Mouse (Mus musculus) C2C12 (cell line): Measurements from ENCODE around the gene Pax7. TPM values are rescaled to one million over a fixed set of nuclear protein-coding genes. Genes with fewer than 3 reads are reported as not detected.

ENCODE experiments used
- H3K27me3 ChIP-seq: one replicate; pipeline ENCODE4 v1.6.1; 2011; ENCODE audit not compliant: control insufficient read depth, insufficient read depth, insufficient read length
- H3K36me3 ChIP-seq: one replicate; pipeline ENCODE4 v1.6.1; 2011; ENCODE audit not compliant: control insufficient read depth, insufficient read depth
- H3K4me3 ChIP-seq: one replicate; pipeline ENCODE4 v1.5.1; 2011; ENCODE audit warnings: mild to moderate bottlenecking, control low read depth; ENCODE audit not compliant: poor library complexity, insufficient read depth, severe bottlenecking
- H3K79me2 ChIP-seq: one replicate; pipeline ENCODE4 v1.6.1; 2011; ENCODE audit not compliant: control insufficient read depth, insufficient read depth
- H3K79me3 ChIP-seq: one replicate; pipeline ENCODE4 v1.6.1; 2011; ENCODE audit warnings: low read depth, control low read depth
- H3ac ChIP-seq: one replicate; pipeline ENCODE3; 2011; ENCODE audit warnings: low read depth; ENCODE audit not compliant: control insufficient read depth, insufficient read length
- CEBPB ChIP-seq: IDR thresholded peaks from one replicate; pipeline ENCODE4 v1.6.1; 2011; ENCODE audit warnings: low read depth, mild to moderate bottlenecking, control low read depth, moderate library complexity
- CTCF ChIP-seq: IDR thresholded peaks from one replicate; pipeline ENCODE4 v1.5.1; 2011; ENCODE audit not compliant: control insufficient read depth, insufficient read depth, insufficient read length
- FOSL1 ChIP-seq: IDR thresholded peaks from one replicate; pipeline ENCODE4 v1.8.0; 2011; ENCODE audit warnings: mild to moderate bottlenecking, low read length; ENCODE audit not compliant: poor library complexity, insufficient read depth, severe bottlenecking
- MAX ChIP-seq: IDR thresholded peaks from one replicate; pipeline ENCODE4 v1.6.1; 2011; ENCODE audit warnings: mild to moderate bottlenecking, control low read depth
- MYOD1 ChIP-seq: IDR thresholded peaks from one replicate; pipeline ENCODE4 v1.6.1; 2011; ENCODE audit warnings: low read depth; ENCODE audit not compliant: control insufficient read depth, insufficient read length
- MYOG ChIP-seq: IDR thresholded peaks from one replicate; pipeline ENCODE4 v1.6.1; 2011; ENCODE audit not compliant: control insufficient read depth, insufficient read length; ENCODE audit errors: extremely low read depth
- USF1 ChIP-seq: IDR thresholded peaks from one replicate; pipeline ENCODE4 v1.6.1; 2011; ENCODE audit warnings: low read depth, mild to moderate bottlenecking, control low read depth, moderate library complexity
- long read RNA-seq, 2 experiments: library from polyadenylated mRNA; unstranded; transcript quantifications; one replicate each; pipeline ENCODE4 v2.0.0; 2019 to 2020
- polyA plus RNA-seq: library from polyadenylated mRNA; unstranded; fragments of >200 nt; fragmentation: generic; extraction: Trizol; gene quantifications from one replicate; pipeline ENCODE4 v1.2.1, GENCODE M21; 2012; ENCODE audit warnings: missing spikeins

Pax7 gene
- 1.1 TPM for polyA plus RNA-seq
- long read RNA-seq, experiment 1, partial matches to known transcripts = 0 of 6 reads
- long read RNA-seq, experiment 1, other reads (novel, unspliced or antisense) = 6 of 6 reads
- long read RNA-seq, experiment 2, full-length matches to known transcripts = 2 of 10 reads
- long read RNA-seq, experiment 2, partial matches to known transcripts = 3 of 10 reads
- long read RNA-seq, experiment 2, other reads (novel, unspliced or antisense) = 5 of 10 reads

- Histone ChIP-seq H3K79me3 (no peaks in the 10 kb centered on the region), H3K27me3 (peaks cover 57% of the 10 kb centered on the region)
- TF ChIP-seq MYOG = no peak
- TF ChIP-seq CTCF = no peak
- TF ChIP-seq MYOD1 = no peak
- no peak for TF ChIP-seq MAX
- no peak for TF ChIP-seq USF1
- no peak for TF ChIP-seq FOSL1
- TF ChIP-seq CEBPB = no peak
These were observed at the start of gene Pax7 for GRCm38 (mm10) chr4:139833036-139833634. TSS of gene Pax7 (minus strand) at chr4:139833528.

GRCm38 (mm10) chr4:139881796-139882195 lies 48.5 kb upstream of the Pax7 start:
- H3K79me3 ChIP-seq = no peaks in the 10 kb centered on the region
- H3K27me3 ChIP-seq = peaks cover 16% of the 10 kb centered on the region
- no peaks in the 10 kb centered on the region for H3K36me3 ChIP-seq
- H3K79me2 ChIP-seq = no peaks in the 10 kb centered on the region
- H3ac ChIP-seq = no peak overlapping the region
- TF ChIP-seq CTCF (no peak), FOSL1 (no peak)
- H3K4me3 ChIP-seq = no peak overlapping the region

More at GRCm38 (mm10) chr4:139833036-139833634, at the start of gene Pax7:
- no peaks in the 10 kb centered on the region for H3K36me3 ChIP-seq
- H3ac ChIP-seq = peak within 1 kb of the TSS; percentile 30
- no peaks in the 10 kb centered on the region for H3K79me2 ChIP-seq
- no peak within 1 kb of the TSS for H3K4me3 ChIP-seq

GRCm38 (mm10) chr4:139879324-139879723 lies 46.0 kb upstream of the Pax7 start:
- TF ChIP-seq CTCF = no peak
- no peak for TF ChIP-seq MYOG
- no peak for TF ChIP-seq USF1
- TF ChIP-seq FOSL1 = no peak
- no peak for TF ChIP-seq MAX
- no peak for TF ChIP-seq MYOD1
- no peak for TF ChIP-seq CEBPB
- peaks cover 16% of the 10 kb centered on the region for H3K27me3 ChIP-seq
- no peaks in the 10 kb centered on the region for H3K79me3 ChIP-seq
- H3K4me3 ChIP-seq = no peak overlapping the region
- H3ac ChIP-seq = no peak overlapping the region
- H3K79me2 ChIP-seq = no peaks in the 10 kb centered on the region
- no peaks in the 10 kb centered on the region for H3K36me3 ChIP-seq

- H3K27me3 ChIP-seq = peaks cover 16% of the 10 kb centered on the region
- no peaks in the 10 kb centered on the region for H3K79me2 ChIP-seq
- no peak overlapping the region for H3ac ChIP-seq
- no peak overlapping the region for H3K4me3 ChIP-seq
- H3K79me3 ChIP-seq = no peaks in the 10 kb centered on the region
- TF ChIP-seq FOSL1 (no peak), MYOD1 (no peak), USF1 (no peak), MAX (no peak), CEBPB (no peak), MYOG (no peak), CTCF (no peak)
- no peaks in the 10 kb centered on the region for H3K36me3 ChIP-seq
These were observed 45.1 kb upstream of the Pax7 start for GRCm38 (mm10) chr4:139878443-139878842.

- Histone ChIP-seq H3ac (no peak overlapping the region), H3K79me3 (no peaks in the 10 kb centered on the region)
- TF ChIP-seq CEBPB (no peak), MYOG (no peak), CTCF (peak; percentile 67), USF1 (no peak), MAX (no peak)
These were observed 43.9 kb upstream of the Pax7 start for GRCm38 (mm10) chr4:139877269-139877668.

GRCm38 (mm10) chr4:139872595-139872994 lies 39.3 kb upstream of the Pax7 start:
- Histone ChIP-seq H3K36me3 (no peaks in the 10 kb centered on the region), H3K27me3 (peaks cover 5% of the 10 kb centered on the region), H3ac (no peak overlapping the region), H3K79me2 (no peaks in the 10 kb centered on the region), H3K79me3 (no peaks in the 10 kb centered on the region), H3K4me3 (no peak overlapping the region)
- no peak for TF ChIP-seq MYOG
- peak; percentile 72 for TF ChIP-seq CTCF

More at GRCm38 (mm10) chr4:139877269-139877668, 43.9 kb upstream of the Pax7 start:
- Histone ChIP-seq H3K36me3 (no peaks in the 10 kb centered on the region), H3K4me3 (no peak overlapping the region), H3K27me3 (peaks cover 16% of the 10 kb centered on the region), H3K79me2 (no peaks in the 10 kb centered on the region)
